Mouse (Mus musculus): ENCODE data around the gene Ivl.

Gene Ivl

GRCm38 (mm10) chr3:92573449-92574041, at the start of gene Ivl:
Gene Ivl, minus strand, starts transcription at chr3:92573735.
- Histone ChIP-seq H3K36me3 (ENCODE audit: control insufficient read depth, insufficient read depth, low read length, poor library complexity, severe bottlenecking) (no peaks in the 10 kb centered on the region), H3K27me3 (ENCODE audit: control insufficient read depth, insufficient read depth, low read length, poor library complexity, severe bottlenecking) (no peaks in the 10 kb centered on the region)
- DNase-seq (ENCODE audit: low read depth, low spot score), result no peak

GRCm38 (mm10) chr3:92621560-92621959, 48.0 kb upstream of the Ivl start, which contains the start of gene Lce6a:
Gene Lce6a, minus strand, starts transcription at chr3:92621660.
- no peaks in the 10 kb centered on the region for H3K36me3 ChIP-seq (ENCODE audit: control insufficient read depth, insufficient read depth, low read length, poor library complexity, severe bottlenecking)
- no peaks in the 10 kb centered on the region for H3K27me3 ChIP-seq (ENCODE audit: control insufficient read depth, insufficient read depth, low read length, poor library complexity, severe bottlenecking)
- no peak for DNase-seq (ENCODE audit: low read depth, low spot score)

- no peak for DNase-seq (ENCODE audit: low read depth, low spot score)
- no peaks in the 10 kb centered on the region for H3K36me3 ChIP-seq (ENCODE audit: control insufficient read depth, insufficient read depth, low read length, poor library complexity, severe bottlenecking)
- no peaks in the 10 kb centered on the region for H3K27me3 ChIP-seq (ENCODE audit: control insufficient read depth, insufficient read depth, low read length, poor library complexity, severe bottlenecking)
These were observed 36.3 kb upstream of the Ivl start for GRCm38 (mm10) chr3:92609804-92610203.

GRCm38 (mm10) chr3:92607392-92607791, 33.9 kb upstream of the Ivl start, which contains the start of gene 2210017I01Rik:
Gene 2210017I01Rik, minus strand, starts transcription at chr3:92607492.
- DNase-seq (ENCODE audit: low read depth, low spot score), result no peak
- Histone ChIP-seq H3K27me3 (ENCODE audit: control insufficient read depth, insufficient read depth, low read length, poor library complexity, severe bottlenecking) (no peaks in the 10 kb centered on the region), H3K36me3 (ENCODE audit: control insufficient read depth, insufficient read depth, low read length, poor library complexity, severe bottlenecking) (no peaks in the 10 kb centered on the region)

GRCm38 (mm10) chr3:92602169-92602568, 28.6 kb upstream of the Ivl start:
- no peaks in the 10 kb centered on the region for H3K27me3 ChIP-seq (ENCODE audit: control insufficient read depth, insufficient read depth, low read length, poor library complexity, severe bottlenecking)
- DNase-seq (ENCODE audit: low read depth, low spot score), result no peak
- no peaks in the 10 kb centered on the region for H3K36me3 ChIP-seq (ENCODE audit: control insufficient read depth, insufficient read depth, low read length, poor library complexity, severe bottlenecking)

- no peaks in the 10 kb centered on the region for H3K27me3 ChIP-seq (ENCODE audit: control insufficient read depth, insufficient read depth, low read length, poor library complexity, severe bottlenecking)
- DNase-seq (ENCODE audit: low read depth, low spot score), result no peak
- no peaks in the 10 kb centered on the region for H3K36me3 ChIP-seq (ENCODE audit: control insufficient read depth, insufficient read depth, low read length, poor library complexity, severe bottlenecking)
These were observed 26.9 kb upstream of the Ivl start for GRCm38 (mm10) chr3:92600456-92600855.

- Histone ChIP-seq H3K36me3 (ENCODE audit: control insufficient read depth, insufficient read depth, low read length, poor library complexity, severe bottlenecking) (no peaks in the 10 kb centered on the region), H3K27me3 (ENCODE audit: control insufficient read depth, insufficient read depth, low read length, poor library complexity, severe bottlenecking) (no peaks in the 10 kb centered on the region)
- DNase-seq (ENCODE audit: low read depth, low spot score), result no peak
These were observed 26.4 kb upstream of the Ivl start for GRCm38 (mm10) chr3:92599973-92600372.

- DNase-seq (ENCODE audit: low read depth, low spot score), result no peak
- Histone ChIP-seq H3K27me3 (ENCODE audit: control insufficient read depth, insufficient read depth, low read length, poor library complexity, severe bottlenecking) (no peaks in the 10 kb centered on the region), H3K36me3 (ENCODE audit: control insufficient read depth, insufficient read depth, low read length, poor library complexity, severe bottlenecking) (no peaks in the 10 kb centered on the region)
These were observed 24.9 kb upstream of the Ivl start for GRCm38 (mm10) chr3:92598429-92598828.

- no peak for DNase-seq (ENCODE audit: low read depth, low spot score)
- Histone ChIP-seq H3K27me3 (ENCODE audit: control insufficient read depth, insufficient read depth, low read length, poor library complexity, severe bottlenecking) (no peaks in the 10 kb centered on the region), H3K36me3 (ENCODE audit: control insufficient read depth, insufficient read depth, low read length, poor library complexity, severe bottlenecking) (no peaks in the 10 kb centered on the region)
These were observed 15.3 kb upstream of the Ivl start, which contains the start of gene Smcp for GRCm38 (mm10) chr3:92588858-92589257. Gene Smcp, minus strand, starts transcription at chr3:92588997.

- Histone ChIP-seq H3K27me3 (ENCODE audit: control insufficient read depth, insufficient read depth, low read length, poor library complexity, severe bottlenecking) (no peaks in the 10 kb centered on the region), H3K36me3 (ENCODE audit: control insufficient read depth, insufficient read depth, low read length, poor library complexity, severe bottlenecking) (no peaks in the 10 kb centered on the region)
- DNase-seq (ENCODE audit: low read depth, low spot score), result no peak
These were observed 13.7 kb upstream of the Ivl start for GRCm38 (mm10) chr3:92587190-92587589.

GRCm38 (mm10) chr3:92585055-92585454, 11.5 kb upstream of the Ivl start:
- no peaks in the 10 kb centered on the region for H3K36me3 ChIP-seq (ENCODE audit: control insufficient read depth, insufficient read depth, low read length, poor library complexity, severe bottlenecking)
- no peak for DNase-seq (ENCODE audit: low read depth, low spot score)
- H3K27me3 ChIP-seq (ENCODE audit: control insufficient read depth, insufficient read depth, low read length, poor library complexity, severe bottlenecking), result no peaks in the 10 kb centered on the region

- no peak for DNase-seq (ENCODE audit: low read depth, low spot score)
- H3K36me3 ChIP-seq (ENCODE audit: control insufficient read depth, insufficient read depth, low read length, poor library complexity, severe bottlenecking), result no peaks in the 10 kb centered on the region
- no peaks in the 10 kb centered on the region for H3K27me3 ChIP-seq (ENCODE audit: control insufficient read depth, insufficient read depth, low read length, poor library complexity, severe bottlenecking)
These were observed 9.8 kb upstream of the Ivl start for GRCm38 (mm10) chr3:92583164-92583826.

GRCm38 (mm10) chr3:92579508-92579907, 6.0 kb upstream of the Ivl start:
- DNase-seq (ENCODE audit: low read depth, low spot score), result no peak
- Histone ChIP-seq H3K36me3 (ENCODE audit: control insufficient read depth, insufficient read depth, low read length, poor library complexity, severe bottlenecking) (no peaks in the 10 kb centered on the region), H3K27me3 (ENCODE audit: control insufficient read depth, insufficient read depth, low read length, poor library complexity, severe bottlenecking) (no peaks in the 10 kb centered on the region)

GRCm38 (mm10) chr3:92578652-92579413, 5.3 kb upstream of the Ivl start:
- H3K36me3 ChIP-seq (ENCODE audit: control insufficient read depth, insufficient read depth, low read length, poor library complexity, severe bottlenecking), result no peaks in the 10 kb centered on the region
- no peak for DNase-seq (ENCODE audit: low read depth, low spot score)
- H3K27me3 ChIP-seq (ENCODE audit: control insufficient read depth, insufficient read depth, low read length, poor library complexity, severe bottlenecking), result no peaks in the 10 kb centered on the region

GRCm38 (mm10) chr3:92572514-92573155, 900 bp downstream of the Ivl start:
- Histone ChIP-seq H3K27me3 (ENCODE audit: control insufficient read depth, insufficient read depth, low read length, poor library complexity, severe bottlenecking) (no peaks in the 10 kb centered on the region), H3K36me3 (ENCODE audit: control insufficient read depth, insufficient read depth, low read length, poor library complexity, severe bottlenecking) (no peaks in the 10 kb centered on the region)
- no peak for DNase-seq (ENCODE audit: low read depth, low spot score)

Data from splenic B cell, adult 2 months (primary cell).